Mouse (Mus musculus) stomach, embryonic 14.5 days (tissue): Measurements from ENCODE around the gene Scgb2b19. TPM values are rescaled to one million over a fixed set of nuclear protein-coding genes. Genes with fewer than 3 reads are reported as not detected.
"Not testable (repeated sequence)": the region's sequence is repeated elsewhere in the genome, so short reads cannot be mapped to it uniquely, and the experiment has no call there.

Source experiments
- ATAC-seq: fragments of 200-750 bp; cut with Nextera tagmentation; 2 replicates; pipeline ENCODE4 v1.8.0; 2017; ENCODE audit warnings: low read depth, moderate TSS enrichment; ENCODE audit not compliant: insufficient number of reproducible peaks, insufficient read depth, low FRiP score
- H3K27ac ChIP-seq: fragments of 300-500 bp; sonication (generic); 2 replicates; pipeline ENCODE4 v1.5.1; 2014; ENCODE audit warnings: mild to moderate bottlenecking, low read length, moderate library complexity, mixed read lengths
- H3K27me3 ChIP-seq: fragments of 300-500 bp; sonication (generic); 2 replicates; pipeline ENCODE4 v1.6.1; 2014; ENCODE audit warnings: low read length, control low read depth, mixed read lengths; ENCODE audit not compliant: control insufficient read depth, insufficient read depth
- H3K36me3 ChIP-seq: fragments of 300-500 bp; sonication (generic); 2 replicates; pipeline ENCODE4 v1.6.1; 2014; ENCODE audit warnings: mild to moderate bottlenecking, control low read depth, low read length, moderate library complexity, mixed read lengths; ENCODE audit not compliant: control insufficient read depth, insufficient read depth
- H3K4me1 ChIP-seq: fragments of 300-500 bp; sonication (generic); 2 replicates; pipeline ENCODE4 v1.6.1; 2014; ENCODE audit warnings: low read length, control low read depth, mixed read lengths; ENCODE audit not compliant: control insufficient read depth, insufficient read depth
- H3K4me2 ChIP-seq: fragments of 300-500 bp; sonication (generic); replicated peaks from 2 replicates; pipeline ENCODE4 v1.6.1; 2014; ENCODE audit warnings: low read depth, low read length, control low read depth
- H3K4me3 ChIP-seq: fragments of 300-500 bp; sonication (generic); 2 replicates; pipeline ENCODE4 v1.5.1; 2014; ENCODE audit warnings: low read depth, low read length, control low read depth
- H3K9ac ChIP-seq: fragments of 300-500 bp; sonication (generic); replicated peaks from 2 replicates; pipeline ENCODE4 v1.6.1; 2014; ENCODE audit warnings: low read depth, mild to moderate bottlenecking, control low read depth, low read length, moderate library complexity, mixed read lengths
- H3K9me3 ChIP-seq: fragments of 300-500 bp; sonication (generic); 2 replicates; pipeline ENCODE4 v1.6.1; 2016; ENCODE audit warnings: low read depth, low read length, control low read depth; ENCODE audit not compliant: control insufficient read depth
- WGBS: fragments of 180-500 bp; shearing (Covaris S2); extraction: QIAGEN DNeasy Blood & Tissue Kit; methylation state at CpG from one replicate; pipeline ENCODE4 v1.1.7; 2014; 5-methylcytosine and 5-hydroxymethylcytosine counted together
- polyA plus RNA-seq: library from polyadenylated mRNA; unstranded; fragments of >200 nt; fragmentation: Nextera tagmentation; extraction: Ambion mirVana; gene quantifications from 2 replicates; pipeline ENCODE4 v1.2.1, GENCODE M21; 2014

Gene Scgb2b19
- not detected in 2 replicates for polyA plus RNA-seq

- not testable (repeated sequence) for H3K27me3 ChIP-seq, H3K36me3 ChIP-seq, H3K9me3 ChIP-seq, H3K4me1 ChIP-seq, H3K4me3 ChIP-seq, H3K4me2 ChIP-seq, H3K27ac ChIP-seq, H3K9ac ChIP-seq, ATAC-seq
These were observed at the start of gene Scgb2b19 for GRCm38 (mm10) chr7:33280238-33280637. Scgb2b19 (minus strand) TSS chr7:33280338.

DNA sequence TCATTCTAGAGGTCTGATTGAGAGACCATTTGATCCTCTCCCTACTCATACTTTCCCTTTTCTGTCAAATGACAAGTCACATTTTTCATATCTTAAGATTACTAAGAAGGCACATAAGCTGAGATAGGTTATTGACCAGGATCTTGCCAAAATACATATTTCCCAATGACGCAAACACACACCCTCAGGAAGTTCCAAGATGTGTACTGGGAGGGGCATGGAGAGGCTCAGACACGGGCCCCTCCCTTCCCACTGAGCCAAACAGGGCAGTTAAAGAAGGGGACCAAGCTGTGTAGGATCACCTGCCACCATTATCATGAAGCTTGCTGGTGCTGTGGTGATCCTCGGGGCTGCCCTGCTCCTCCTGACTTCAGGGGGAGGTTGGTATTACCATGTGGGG is 6.9 kb upstream of the Scgb2b19 start, which contains the start of gene Scgb1b19:
TSS of gene Scgb1b19 (plus strand) at position 301 of the 400 bp plus-strand sequence.
- H3K4me1 ChIP-seq, H3K9me3 ChIP-seq, H3K27ac ChIP-seq, H3K4me3 ChIP-seq, H3K27me3 ChIP-seq, H3K9ac ChIP-seq, H3K36me3 ChIP-seq, ATAC-seq, H3K4me2 ChIP-seq: not testable (repeated sequence)
- 95% methylated on average over 2 of the region's 3 CpGs for WGBS

Other genes starting within 250 kb of the Scgb2b19 start
- gene Scgb2b17, start 223.8 kb downstream of the Scgb2b19 start, polyA plus RNA-seq = not detected in 2 replicates
- not detected in 2 replicates for gene Scgb1b17, start 216.9 kb downstream of the Scgb2b19 start, polyA plus RNA-seq
- gene Scgb2b18, start 106.5 kb downstream of the Scgb2b19 start, polyA plus RNA-seq = not detected in 2 replicates
- not detected in 2 replicates for gene Scgb1b18, start 94.8 kb downstream of the Scgb2b19 start, polyA plus RNA-seq
- gene Scgb1b19, start 7.0 kb upstream of the Scgb2b19 start, polyA plus RNA-seq = not detected in 2 replicates
- gene Scgb2b20, start 86.0 kb upstream of the Scgb2b19 start, polyA plus RNA-seq = not detected in 2 replicates
- not detected in 2 replicates for gene Scgb1b20, start 92.9 kb upstream of the Scgb2b19 start, polyA plus RNA-seq
- gene Scgb2b21, start 240.1 kb upstream of the Scgb2b19 start, polyA plus RNA-seq = not detected in 2 replicates